Mouse (Mus musculus) E14TG2a.4 (cell line): ENCODE measurements around the gene Asb10.

ENCODE experiments used
- CTCF ChIP-seq: conservative IDR thresholded peaks from 2 replicates; pipeline ENCODE4 v1.5.1; 2014; ENCODE audit warnings: low read length
- NANOG ChIP-seq: IDR thresholded peaks from 2 replicates; pipeline ENCODE4 v1.6.1; 2014; ENCODE audit warnings: borderline replicate concordance, low read length, mixed read lengths

- TF ChIP-seq CTCF: peak; percentile 80
- TF ChIP-seq NANOG: no peak
Observed at GRCm38 (mm10) chr5:24508406-24508805, 32.4 kb downstream of the Asb10 start.
